Mouse (Mus musculus): ENCODE results near the gene Ext2. TPM values are rescaled to one million over a fixed set of nuclear protein-coding genes. Genes with fewer than 3 reads are reported as not detected.
A peak's percentile ranks its signal among the peaks of the same experiment; 100 is the strongest.

The Ext2 gene
- polyA plus RNA-seq, 1 experiment from 2014 or later, result 68.3 TPM

- Histone ChIP-seq H3K4me3 (peak overlapping the region; percentile 47), H3K9me3 (no peaks in the 10 kb centered on the region), H3K27ac (replicated peaks) (no peak overlapping the region), H3K9ac (peak overlapping the region; percentile 63), H3K4me2 (peak overlapping the region; percentile 62), H3K4me1 (peaks cover 35% of the 10 kb centered on the region), H3K36me3 (no peaks in the 10 kb centered on the region), H3K27me3 (replicated peaks) (peaks cover 100% of the 10 kb centered on the region)
- 9% methylated on average over 33 of the region's 33 CpGs for WGBS
- ATAC-seq (ENCODE audit: extremely low read depth, insufficient number of reproducible peaks, low FRiP score, low TSS enrichment), result no peak
Observed at GRCm38 (mm10) chr2:93645626-93646320, 176.6 kb downstream of the Ext2 start.

GRCm38 (mm10) chr2:93645197-93645596, 177.2 kb downstream of the Ext2 start:
- Histone ChIP-seq H3K27ac (replicated peaks) (no peak overlapping the region), H3K36me3 (no peaks in the 10 kb centered on the region), H3K27me3 (replicated peaks) (peaks cover 100% of the 10 kb centered on the region), H3K9me3 (no peaks in the 10 kb centered on the region), H3K4me1 (peaks cover 35% of the 10 kb centered on the region), H3K4me3 (no peak overlapping the region), H3K9ac (no peak overlapping the region), H3K4me2 (no peak overlapping the region)
- no peak for ATAC-seq (ENCODE audit: extremely low read depth, insufficient number of reproducible peaks, low FRiP score, low TSS enrichment)
- WGBS, result 34% methylated on average over 10 of the region's 10 CpGs

- Histone ChIP-seq H3K9me3 (no peaks in the 10 kb centered on the region), H3K9ac (no peak overlapping the region), H3K27me3 (replicated peaks) (peaks cover 100% of the 10 kb centered on the region), H3K27ac (replicated peaks) (no peak overlapping the region), H3K4me3 (no peak overlapping the region), H3K36me3 (no peaks in the 10 kb centered on the region), H3K4me2 (no peak overlapping the region), H3K4me1 (peaks cover 35% of the 10 kb centered on the region)
- no peak for ATAC-seq (ENCODE audit: extremely low read depth, insufficient number of reproducible peaks, low FRiP score, low TSS enrichment)
- WGBS, result 34% methylated on average over 6 of the region's 6 CpGs
Observed at GRCm38 (mm10) chr2:93644731-93645130, 177.6 kb downstream of the Ext2 start.

GRCm38 (mm10) chr2:93644234-93644633, 178.1 kb downstream of the Ext2 start:
- Histone ChIP-seq H3K4me2 (no peak overlapping the region), H3K4me3 (no peak overlapping the region)

GRCm38 (mm10) chr2:93643403-93643780, 179.0 kb downstream of the Ext2 start:
- Histone ChIP-seq H3K27me3 (replicated peaks) (peaks cover 99% of the 10 kb centered on the region), H3K9me3 (no peaks in the 10 kb centered on the region), H3K4me3 (peak overlapping the region; percentile 52), H3K4me1 (peaks cover 35% of the 10 kb centered on the region), H3K27ac (replicated peaks) (no peak overlapping the region), H3K9ac (peak overlapping the region; percentile 68), H3K4me2 (peak overlapping the region; percentile 79), H3K36me3 (no peaks in the 10 kb centered on the region)
- WGBS, result 1% methylated on average over 28 of the region's 28 CpGs
- ATAC-seq (ENCODE audit: extremely low read depth, insufficient number of reproducible peaks, low FRiP score, low TSS enrichment), result no peak

More at GRCm38 (mm10) chr2:93644234-93644633, 178.1 kb downstream of the Ext2 start:
- H3K4me1 ChIP-seq, result peaks cover 35% of the 10 kb centered on the region
- H3K9ac ChIP-seq, result no peak overlapping the region
- no peak overlapping the region for H3K27ac ChIP-seq (replicated peaks)
- H3K36me3 ChIP-seq, result no peaks in the 10 kb centered on the region
- H3K9me3 ChIP-seq, result no peaks in the 10 kb centered on the region
- peaks cover 100% of the 10 kb centered on the region for H3K27me3 ChIP-seq (replicated peaks)
- ATAC-seq (ENCODE audit: extremely low read depth, insufficient number of reproducible peaks, low FRiP score, low TSS enrichment), result no peak
- WGBS, result 48% methylated on average over 4 of the region's 4 CpGs

GRCm38 (mm10) chr2:93634609-93635008, 187.8 kb downstream of the Ext2 start:
- H3K4me3 ChIP-seq, result no peak overlapping the region
- no peak overlapping the region for H3K9ac ChIP-seq
- H3K9me3 ChIP-seq, result no peaks in the 10 kb centered on the region
- H3K27me3 ChIP-seq (replicated peaks), result peaks cover 82% of the 10 kb centered on the region
- no peak overlapping the region for H3K27ac ChIP-seq (replicated peaks)
- ATAC-seq (ENCODE audit: extremely low read depth, insufficient number of reproducible peaks, low FRiP score, low TSS enrichment), result no peak
- WGBS, result 77% methylated on average over 4 of the region's 4 CpGs
- H3K4me2 ChIP-seq, result no peak overlapping the region
- peaks cover 10% of the 10 kb centered on the region for H3K4me1 ChIP-seq
- H3K36me3 ChIP-seq, result no peaks in the 10 kb centered on the region

- ATAC-seq (ENCODE audit: extremely low read depth, insufficient number of reproducible peaks, low FRiP score, low TSS enrichment), result no peak
- peaks cover 11% of the 10 kb centered on the region for H3K27me3 ChIP-seq (replicated peaks)
- no peak overlapping the region for H3K27ac ChIP-seq (replicated peaks)
- H3K9ac ChIP-seq, result no peak overlapping the region
- no peaks in the 10 kb centered on the region for H3K36me3 ChIP-seq
- no peak overlapping the region for H3K4me3 ChIP-seq
- WGBS, result 60% methylated on average over 13 of the region's 13 CpGs
- H3K9me3 ChIP-seq, result no peaks in the 10 kb centered on the region
- no peaks in the 10 kb centered on the region; the same call in 1 of the 2 replicates for H3K4me1 ChIP-seq
- no peak overlapping the region for H3K4me2 ChIP-seq
Observed at GRCm38 (mm10) chr2:93624665-93625408, 197.5 kb downstream of the Ext2 start.

GRCm38 (mm10) chr2:93619208-93619849, 203.0 kb downstream of the Ext2 start:
- 29% methylated on average over 5 of the region's 5 CpGs for WGBS
- H3K9ac ChIP-seq, result no peak overlapping the region
- H3K4me2 ChIP-seq, result no peak overlapping the region

GRCm38 (mm10) chr2:93618447-93619199, 203.7 kb downstream of the Ext2 start:
- Histone ChIP-seq H3K27me3 (replicated peaks) (peaks cover 11% of the 10 kb centered on the region; the same call in 1 of the 2 replicates), H3K4me3 (no peak overlapping the region), H3K36me3 (no peaks in the 10 kb centered on the region), H3K27ac (replicated peaks) (no peak overlapping the region), H3K9ac (no peak overlapping the region), H3K4me2 (no peak overlapping the region), H3K9me3 (no peaks in the 10 kb centered on the region), H3K4me1 (peaks cover 17% of the 10 kb centered on the region)
- 69% methylated on average over 19 of the region's 19 CpGs for WGBS
- no peak for ATAC-seq (ENCODE audit: extremely low read depth, insufficient number of reproducible peaks, low FRiP score, low TSS enrichment)

More at GRCm38 (mm10) chr2:93619208-93619849, 203.0 kb downstream of the Ext2 start:
- Histone ChIP-seq H3K9me3 (no peaks in the 10 kb centered on the region), H3K4me1 (peaks cover 17% of the 10 kb centered on the region), H3K27ac (replicated peaks) (no peak overlapping the region), H3K36me3 (no peaks in the 10 kb centered on the region), H3K27me3 (replicated peaks) (peaks cover 11% of the 10 kb centered on the region; the same call in 1 of the 2 replicates), H3K4me3 (no peak overlapping the region)
- no peak for ATAC-seq (ENCODE audit: extremely low read depth, insufficient number of reproducible peaks, low FRiP score, low TSS enrichment)

- Histone ChIP-seq H3K27me3 (replicated peaks) (peaks cover 10% of the 10 kb centered on the region; the same call in 1 of the 2 replicates), H3K4me2 (no peak overlapping the region), H3K9me3 (no peaks in the 10 kb centered on the region), H3K4me1 (peaks cover 17% of the 10 kb centered on the region), H3K27ac (replicated peaks) (no peak overlapping the region), H3K4me3 (no peak overlapping the region), H3K36me3 (no peaks in the 10 kb centered on the region), H3K9ac (no peak overlapping the region)
- ATAC-seq (ENCODE audit: extremely low read depth, insufficient number of reproducible peaks, low FRiP score, low TSS enrichment), result no peak
- WGBS, result 65% methylated on average over 27 of the region's 27 CpGs
Observed at GRCm38 (mm10) chr2:93615845-93616689, 206.3 kb downstream of the Ext2 start.

All from heart, embryonic 13.5 days (tissue).